Mouse (Mus musculus): ENCODE measurements around the gene Ccnl1.

GRCm38 (mm10) chr3:65925058-65925740 is 32.9 kb downstream of the Ccnl1 start:
- no peak for TF ChIP-seq RAD21 (IDR thresholded peaks at IDR 0.05; ENCODE audit: low read depth, low read length)
- 0 out of 2 replicates have a peak, but pooled peaks have one; percentile 65 for TF ChIP-seq MYC (IDR thresholded peaks at IDR 0.05; ENCODE audit: low read depth, low read length)
- no peak for TF ChIP-seq POLR2A (IDR thresholded peaks at IDR 0.05; ENCODE audit: control insufficient read depth in 1 of 2, insufficient read depth in 1 of 2, low read depth in 1 of 2, low read length in 2 of 2, poor library complexity in 1 of 2)
- TF ChIP-seq CHD2 (IDR thresholded peaks at IDR 0.05; ENCODE audit: low read length), result no peak
- no peak for TF ChIP-seq CTCF (IDR thresholded peaks at IDR 0.05 in 2 of 3, conservative IDR thresholded peaks at IDR 0.05 in 1 of 3; ENCODE audit: control insufficient read depth in 1 of 3, insufficient read depth in 1 of 3, low read depth in 2 of 3, low read length in 3 of 3, poor library complexity in 1 of 3, severe bottlenecking in 1 of 3)
- TF ChIP-seq NRF1 (IDR thresholded peaks at IDR 0.05; ENCODE audit: insufficient read depth, low read depth, low read length, poor library complexity, severe bottlenecking), result no peak
- TF ChIP-seq ZKSCAN1 (IDR thresholded peaks at IDR 0.05; ENCODE audit: low read depth, low read length), result no peak
- TF ChIP-seq HCFC1 (IDR thresholded peaks at IDR 0.05; ENCODE audit: low read depth, low read length), result no peak
- TF ChIP-seq GABPA (IDR thresholded peaks at IDR 0.05; ENCODE audit: low read depth, low read length), result no peak
- no peak for TF ChIP-seq POLR2AphosphoS2 (IDR thresholded peaks at IDR 0.05; ENCODE audit: low read length)
- TF ChIP-seq ELF1 (IDR thresholded peaks at IDR 0.05; ENCODE audit: low read depth, low read length), result no peak
- TF ChIP-seq ZMIZ1 (IDR thresholded peaks at IDR 0.05; ENCODE audit: low read depth, low read length), result no peak
- no peak for TF ChIP-seq MAX (IDR thresholded peaks at IDR 0.05; ENCODE audit: low read length)
